Mouse (Mus musculus) CD4-positive helper T cell, adult 2 months (primary cell): ENCODE data around the gene Mreg.
"Not testable (repeated sequence)": the region's sequence is repeated elsewhere in the genome, so short reads cannot be mapped to it uniquely, and the experiment has no call there.

Source experiments
- DNase-seq: peaks from one replicate; pipeline ENCODE4 v3.0.0-alpha.2; 2012; ENCODE audit warnings: low read depth, missing footprints, low spot score

Gene Mreg

DNA sequence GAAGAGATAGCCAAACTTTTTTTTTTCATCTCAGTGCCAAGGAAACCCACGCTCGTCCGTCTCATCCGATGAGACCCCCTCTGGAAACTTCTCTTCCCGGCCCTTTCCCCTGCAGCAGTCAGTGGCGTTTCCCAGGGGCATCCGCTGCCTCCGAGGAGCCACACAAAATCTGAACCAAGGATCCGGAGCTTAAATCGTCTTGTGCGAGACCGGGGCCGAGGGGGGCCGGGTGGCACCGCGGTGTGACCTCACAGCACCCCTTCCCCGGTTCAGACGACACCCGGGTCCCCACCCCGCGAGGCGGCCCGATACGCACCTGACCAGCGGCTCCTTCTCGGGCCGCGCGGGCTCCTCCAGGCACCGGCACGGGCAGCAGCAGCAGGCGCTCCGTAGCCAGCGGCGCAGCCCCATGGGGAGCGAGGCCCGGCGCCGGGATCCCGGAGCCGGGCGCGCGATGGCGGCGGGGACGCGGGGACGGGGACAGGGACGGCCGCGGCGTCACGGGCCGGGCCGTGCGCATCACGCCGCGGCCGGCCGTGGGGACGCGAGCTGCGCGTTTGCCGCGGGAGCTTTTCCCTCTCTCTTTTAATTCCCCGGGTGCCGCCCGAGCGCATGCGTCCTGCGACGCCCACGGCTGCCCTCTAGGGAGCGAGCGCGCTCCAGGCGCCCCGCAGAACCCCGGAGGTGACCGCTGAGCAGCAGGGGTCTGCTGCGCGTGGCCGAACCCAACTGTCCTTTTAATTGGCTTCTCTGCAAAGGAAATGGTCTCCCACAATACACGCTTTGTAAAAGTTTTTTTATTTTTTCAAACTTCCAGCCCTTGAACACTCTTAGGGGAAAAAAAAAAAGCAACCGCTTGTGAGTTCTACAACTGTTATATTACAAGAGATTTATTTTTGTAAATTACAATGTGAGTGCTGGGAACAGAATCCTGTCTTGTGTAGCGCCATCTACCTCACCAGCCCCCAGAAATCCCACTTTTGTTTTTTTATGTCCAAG, at the start of gene Mreg:
Mreg (minus strand) TSS at position 607 of the 999 bp plus-strand sequence.
- DNase-seq, result peak; percentile 42

DNA sequence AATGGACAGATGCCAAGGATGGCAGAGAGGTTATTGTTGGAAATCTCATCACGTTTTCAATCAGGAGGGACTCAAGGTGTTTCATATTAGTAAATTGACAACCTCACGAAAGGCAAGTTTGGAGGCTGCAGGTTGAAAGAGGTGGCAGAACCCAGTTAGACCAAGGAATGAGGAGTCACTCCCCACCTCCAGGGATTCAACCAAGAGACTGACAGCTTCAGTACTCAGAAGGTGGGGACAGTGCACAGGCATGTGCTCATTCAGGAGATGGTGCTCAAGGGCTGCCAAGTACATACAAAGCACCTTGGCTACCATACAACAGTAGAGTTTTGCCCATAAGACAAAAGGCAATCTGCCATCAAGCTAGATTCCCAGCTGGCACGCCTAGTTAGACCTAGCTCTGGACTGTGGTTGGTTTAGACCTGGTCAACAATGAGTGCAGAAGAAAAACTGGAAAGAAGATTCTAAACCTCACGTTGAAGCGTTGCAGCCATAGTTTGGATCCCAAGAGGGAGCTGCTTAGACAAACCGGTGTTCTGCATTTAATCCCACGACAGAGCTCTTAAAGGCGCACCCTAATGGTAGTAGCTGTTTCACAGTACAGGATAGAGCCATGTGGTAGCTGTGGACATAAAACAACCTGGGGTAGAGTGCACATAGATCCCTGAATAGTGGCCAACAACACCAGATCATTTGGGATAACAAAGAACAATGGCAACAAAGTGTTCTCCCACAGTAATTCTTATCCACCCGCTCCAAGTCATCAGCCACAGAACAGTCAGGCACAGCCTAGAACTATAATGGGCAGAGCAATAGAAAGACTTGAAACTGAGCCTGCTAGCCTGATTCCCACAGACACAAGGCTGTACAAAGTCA, 44.5 kb upstream of the Mreg start:
- no peak for DNase-seq

GRCm38 (mm10) chr1:72255854-72256175, 43.7 kb upstream of the Mreg start:
- no peak for DNase-seq

DNA sequence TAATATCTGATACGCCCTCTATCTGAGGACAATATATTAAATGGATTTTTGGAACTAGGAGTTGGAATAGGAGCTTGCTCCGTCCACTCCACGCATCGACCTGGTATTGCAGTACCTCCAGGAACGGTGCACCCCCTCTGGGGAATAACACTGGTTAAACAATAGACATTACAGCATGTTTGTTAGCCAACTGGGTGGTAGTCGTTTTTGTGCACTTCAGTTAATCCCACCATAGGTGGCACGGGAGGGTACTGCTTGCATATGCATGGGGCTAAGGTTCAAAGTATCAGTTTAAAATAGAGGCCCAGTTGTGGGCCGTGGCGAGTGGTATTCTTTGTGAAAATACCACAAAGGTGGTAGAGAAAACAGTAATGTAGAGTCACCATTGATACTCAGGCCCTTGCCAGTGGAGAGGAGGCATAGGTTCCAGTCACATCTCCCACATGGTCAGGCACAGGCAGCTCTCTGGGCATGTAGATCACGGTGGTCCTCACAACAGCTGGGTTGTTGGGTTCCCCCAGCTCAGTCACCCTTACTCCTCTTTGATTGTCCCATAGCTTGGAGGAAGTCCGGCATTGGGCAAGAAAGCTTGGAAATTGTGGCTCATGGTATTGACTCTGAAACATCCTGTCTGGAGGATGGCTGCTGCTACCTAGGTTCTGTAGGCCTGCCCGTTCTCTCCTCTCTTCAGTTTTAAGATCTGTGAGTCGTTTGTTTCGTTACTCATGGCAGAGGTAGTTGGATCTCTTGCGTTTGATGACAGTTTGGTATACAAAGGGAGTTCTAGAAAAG, 43.2 kb upstream of the Mreg start:
- DNase-seq, result peak; percentile 75

DNA sequence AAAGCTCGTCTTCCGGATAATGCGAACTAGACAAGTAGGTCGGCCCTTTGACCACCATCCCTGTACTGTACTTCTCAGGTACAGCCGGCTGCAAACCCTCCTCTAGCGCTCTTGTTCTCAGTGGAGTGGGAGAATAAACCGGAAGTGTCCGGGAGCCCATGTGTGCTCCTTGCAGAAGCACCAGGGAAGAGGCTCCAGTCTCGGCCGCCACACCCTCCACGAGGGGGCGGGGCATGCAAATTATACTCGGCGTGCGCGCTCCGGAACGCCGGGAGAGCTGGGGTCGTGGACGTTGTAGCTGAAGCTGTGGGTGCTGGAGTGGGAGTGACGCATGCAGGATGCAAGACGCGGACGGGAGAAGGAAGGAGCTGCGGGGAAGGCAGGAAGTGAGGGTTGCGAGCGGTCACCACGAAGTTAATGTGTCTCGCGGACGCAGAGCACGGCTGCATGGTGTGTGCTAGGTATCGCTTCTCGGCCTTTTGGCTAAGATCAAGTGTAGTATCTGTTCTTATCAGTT, 42.5 kb upstream of the Mreg start:
- peak; percentile 89 for DNase-seq

GRCm38 (mm10) chr1:72253881-72254491, 41.9 kb upstream of the Mreg start:
- peak; percentile 31 for DNase-seq

- DNase-seq, result no peak
Measured at GRCm38 (mm10) chr1:72251806-72252205, 39.7 kb upstream of the Mreg start.

DNA sequence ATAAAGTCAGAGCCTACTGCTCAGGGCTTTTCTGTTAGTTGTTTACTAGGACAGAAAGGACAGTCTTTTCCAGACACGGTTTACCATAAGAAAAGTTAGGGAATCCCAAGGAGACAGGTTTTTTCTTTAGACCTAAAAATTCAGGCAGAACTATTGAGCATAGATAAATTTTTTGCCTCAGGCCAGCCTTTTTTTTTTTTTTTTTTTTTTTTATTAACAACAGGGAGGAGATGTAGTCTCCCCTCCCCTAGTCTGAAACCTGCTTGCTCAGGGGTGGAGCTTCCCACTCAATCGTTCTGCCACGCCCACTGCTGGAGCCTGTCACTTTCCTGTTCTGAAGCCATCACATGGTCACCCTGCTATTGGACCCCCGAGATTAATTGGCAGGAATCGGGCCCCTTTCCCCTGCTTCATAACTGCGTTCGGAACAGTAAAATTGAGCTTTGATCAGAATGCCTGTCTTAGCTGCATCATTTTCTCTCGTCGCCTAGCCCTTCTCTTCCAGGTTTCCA, 36.2 kb upstream of the Mreg start:
- DNase-seq, result not testable (repeated sequence)

DNA sequence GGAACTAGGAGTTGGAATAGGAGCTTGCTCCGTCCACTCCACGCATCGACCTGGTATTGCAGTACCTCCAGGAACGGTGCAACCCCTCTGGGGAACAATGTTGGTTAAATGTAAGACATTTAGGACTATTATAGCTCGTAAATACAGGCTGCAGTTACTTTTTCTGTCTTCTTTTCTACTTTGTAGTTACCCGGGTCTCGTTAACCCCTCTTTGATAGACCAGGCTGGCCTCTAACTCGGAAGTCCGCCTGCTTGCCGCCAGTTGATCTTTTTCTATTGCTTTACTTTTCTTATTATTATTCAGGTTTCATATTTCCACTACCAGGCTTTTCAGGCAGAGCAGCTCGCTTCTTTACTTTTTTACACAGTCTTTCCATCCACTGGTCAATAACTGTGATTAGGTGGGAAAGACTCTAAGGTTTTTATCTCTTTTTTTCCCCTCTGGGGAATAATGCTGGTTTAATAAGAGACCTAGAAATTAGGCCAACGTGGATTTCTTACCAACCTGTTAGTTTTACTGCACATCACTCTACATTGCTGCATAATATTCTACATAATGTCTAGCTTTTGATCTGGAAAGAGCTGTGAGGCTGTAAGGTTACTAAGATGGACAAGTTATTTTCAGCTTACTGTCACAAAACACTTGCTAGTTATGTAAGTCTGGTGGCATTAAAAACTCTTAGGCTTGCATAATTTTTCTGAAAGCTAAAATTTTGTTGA, 32.4 kb upstream of the Mreg start:
- DNase-seq, result peak; percentile 72

- DNase-seq, result peak; percentile 98
Measured at GRCm38 (mm10) chr1:72243656-72244316, 31.7 kb upstream of the Mreg start.

GRCm38 (mm10) chr1:72242581-72243143, 30.6 kb upstream of the Mreg start:
- no peak for DNase-seq

DNA sequence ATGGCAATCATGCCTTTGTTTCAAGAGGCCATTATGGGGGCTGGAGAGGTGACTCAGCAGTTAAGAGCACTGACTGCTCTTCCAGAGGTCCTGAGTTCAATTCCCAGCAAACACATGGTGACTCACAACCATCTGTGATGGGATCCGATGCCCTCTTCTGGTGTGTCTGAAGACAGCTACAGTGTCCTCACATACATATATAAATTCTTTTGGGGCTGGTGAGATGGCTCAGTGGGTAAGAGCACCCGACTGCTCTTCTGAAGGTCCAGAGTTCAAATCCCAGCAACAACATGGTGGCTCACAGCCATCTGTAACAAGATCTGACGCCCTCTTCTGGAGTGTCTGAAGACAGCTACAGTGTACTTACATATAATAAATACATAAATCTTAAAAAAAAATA, 27.0 kb upstream of the Mreg start:
- DNase-seq, result not testable (repeated sequence)

- DNase-seq, result no peak
Measured at GRCm38 (mm10) chr1:72238016-72238580, 26.0 kb upstream of the Mreg start.

DNA sequence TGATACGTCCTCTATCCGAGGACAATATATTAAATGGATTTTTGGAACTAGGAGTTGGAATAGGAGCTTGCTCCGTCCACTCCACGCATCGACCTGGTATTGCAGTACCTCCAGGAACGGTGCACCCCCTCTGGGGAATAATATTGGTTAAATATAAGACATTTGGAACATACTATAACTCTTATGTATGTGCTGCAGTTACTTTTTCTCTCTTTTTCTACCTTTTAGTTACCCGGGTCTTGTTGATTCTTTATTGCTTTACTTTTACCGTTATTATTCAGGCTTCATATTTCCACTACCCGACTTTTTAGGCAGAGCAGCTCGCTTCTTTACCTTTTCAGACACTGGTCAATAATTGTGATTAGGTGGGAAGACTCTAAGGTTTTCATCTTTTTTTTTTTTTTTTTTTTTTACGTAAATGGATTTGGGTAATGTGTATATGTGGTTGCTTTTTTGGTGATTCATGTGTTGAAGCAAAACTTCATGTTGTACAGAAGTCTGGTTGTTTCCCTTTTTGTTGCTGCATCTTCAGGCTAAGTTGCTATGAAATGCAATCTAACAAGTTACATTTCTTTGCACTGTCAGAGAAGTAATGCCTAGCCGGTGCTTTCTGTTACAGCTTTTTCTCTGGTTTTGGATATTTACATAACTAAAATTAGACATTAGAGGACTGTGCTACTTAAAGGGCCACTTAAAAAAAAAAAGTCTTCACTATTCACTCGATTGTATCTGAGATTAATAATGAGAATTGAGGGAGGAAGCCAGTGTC, 25.1 kb upstream of the Mreg start:
- no peak for DNase-seq

GRCm38 (mm10) chr1:72236363-72237006, 24.4 kb upstream of the Mreg start:
- DNase-seq, result peak; percentile 40

- DNase-seq, result not testable (repeated sequence)
Measured at GRCm38 (mm10) chr1:72232592-72232991, 20.5 kb upstream of the Mreg start.

- DNase-seq, result no peak
Measured at GRCm38 (mm10) chr1:72228974-72229373, 16.9 kb upstream of the Mreg start.
